Mouse (Mus musculus): ENCODE data around the gene Exoc7. TPM values are rescaled to one million over a fixed set of nuclear protein-coding genes. Genes with fewer than 3 reads are reported as not detected.

Gene Exoc7
- polyA plus RNA-seq, 1 experiment from 2014 or later: 56.8 TPM

- ATAC-seq (ENCODE audit: insufficient read depth, low FRiP score): no peak
- H3K36me3 ChIP-seq (ENCODE audit: control insufficient read depth, insufficient read depth, low read length): peaks cover 24% of the 10 kb centered on the region
- H3K9ac ChIP-seq (ENCODE audit: low read length): peak overlapping the region; percentile 47
- H3K27me3 ChIP-seq (ENCODE audit: control insufficient read depth, insufficient read depth, low read length): peaks cover 5% of the 10 kb centered on the region
- H3K4me2 ChIP-seq (ENCODE audit: low read depth, low read length): no peak overlapping the region
- no peaks in the 10 kb centered on the region for H3K9me3 ChIP-seq (replicated peaks; ENCODE audit: control insufficient read depth, low read length)
- no peak overlapping the region for H3K27ac ChIP-seq (ENCODE audit: low read length)
- WGBS: 45% methylated on average over 12 of the region's 12 CpGs
- peaks cover 4% of the 10 kb centered on the region; the same call in 1 of the 2 replicates for H3K4me1 ChIP-seq (ENCODE audit: control insufficient read depth, insufficient read depth, low read length)
- H3K4me3 ChIP-seq (replicated peaks; ENCODE audit: low read length): no peak overlapping the region
Observed at GRCm38 (mm10) chr11:116241744-116242235, 65.2 kb downstream of the Exoc7 start.

GRCm38 (mm10) chr11:116239797-116240196 is 67.2 kb downstream of the Exoc7 start:
- H3K4me3 ChIP-seq (replicated peaks; ENCODE audit: low read length): no peak overlapping the region
- 54% methylated on average over 7 of the region's 7 CpGs for WGBS
- no peak overlapping the region for H3K9ac ChIP-seq (ENCODE audit: low read length)
- no peak overlapping the region for H3K4me2 ChIP-seq (ENCODE audit: low read depth, low read length)
- peaks cover 9% of the 10 kb centered on the region; the same call in 1 of the 2 replicates for H3K36me3 ChIP-seq (ENCODE audit: control insufficient read depth, insufficient read depth, low read length)
- no peaks in the 10 kb centered on the region for H3K9me3 ChIP-seq (replicated peaks; ENCODE audit: control insufficient read depth, low read length)
- peaks cover 5% of the 10 kb centered on the region for H3K27me3 ChIP-seq (ENCODE audit: control insufficient read depth, insufficient read depth, low read length)
- no peak for ATAC-seq (ENCODE audit: insufficient read depth, low FRiP score)
- H3K4me1 ChIP-seq (ENCODE audit: control insufficient read depth, insufficient read depth, low read length): peaks cover 4% of the 10 kb centered on the region; the same call in 1 of the 2 replicates
- H3K27ac ChIP-seq (ENCODE audit: low read length): no peak overlapping the region

Other genes with a start within 250 kb of the Exoc7 start
- gene Unc13d, start 229.3 kb downstream of the Exoc7 start, polyA plus RNA-seq (2015; fragmentation: Nextera tagmentation; extraction: Ambion mirVana): 8.3 and 9.9 TPM in 2 replicates
- gene Wbp2, start 220.2 kb downstream of the Exoc7 start, polyA plus RNA-seq (2015; fragmentation: Nextera tagmentation; extraction: Ambion mirVana): 81.8 and 98.6 TPM in 2 replicates
- gene Trim47, start 180.0 kb downstream of the Exoc7 start, polyA plus RNA-seq (2015; fragmentation: Nextera tagmentation; extraction: Ambion mirVana): 22.7 and 23.1 TPM in 2 replicates
- 6.2 and 8.0 TPM in 2 replicates for gene Trim65, start 176.1 kb downstream of the Exoc7 start, polyA plus RNA-seq (2015; fragmentation: Nextera tagmentation; extraction: Ambion mirVana)
- gene Mrpl38, start 168.4 kb downstream of the Exoc7 start, polyA plus RNA-seq (2015; fragmentation: Nextera tagmentation; extraction: Ambion mirVana): 83.5 and 87.0 TPM in 2 replicates
- 28.0 and 31.4 TPM in 2 replicates for gene Fbf1, start 139.1 kb downstream of the Exoc7 start, polyA plus RNA-seq (2015; fragmentation: Nextera tagmentation; extraction: Ambion mirVana)
- gene Ten1, start 108.4 kb downstream of the Exoc7 start, polyA plus RNA-seq (2015; fragmentation: Nextera tagmentation; extraction: Ambion mirVana): 74.7 and 78.2 TPM in 2 replicates
- gene Acox1, start 108.2 kb downstream of the Exoc7 start, polyA plus RNA-seq (2015; fragmentation: Nextera tagmentation; extraction: Ambion mirVana): 50.8 and 61.0 TPM in 2 replicates
- 19.2 and 23.5 TPM in 2 replicates for gene Evpl, start 69.2 kb downstream of the Exoc7 start, polyA plus RNA-seq (2015; fragmentation: Nextera tagmentation; extraction: Ambion mirVana)
- gene Srp68, start 33.0 kb downstream of the Exoc7 start, polyA plus RNA-seq (2015; fragmentation: Nextera tagmentation; extraction: Ambion mirVana): 85.5 and 89.4 TPM in 2 replicates
- gene Galr2, start 26.3 kb downstream of the Exoc7 start, polyA plus RNA-seq (2015; fragmentation: Nextera tagmentation; extraction: Ambion mirVana): 0.26 and 0.45 TPM in 2 replicates
- 0.39 and 0.41 TPM in 2 replicates for gene Foxj1, start 28.2 kb upstream of the Exoc7 start, polyA plus RNA-seq (2015; fragmentation: Nextera tagmentation; extraction: Ambion mirVana)
- gene Rnf157, start 105.8 kb upstream of the Exoc7 start, polyA plus RNA-seq (2015; fragmentation: Nextera tagmentation; extraction: Ambion mirVana): 5.2 TPM in 2 replicates
- 30.2 and 34.8 TPM in 2 replicates for gene Ubald2, start 126.9 kb upstream of the Exoc7 start, polyA plus RNA-seq (2015; fragmentation: Nextera tagmentation; extraction: Ambion mirVana)
- gene Qrich2, start 159.0 kb upstream of the Exoc7 start, polyA plus RNA-seq (2015; fragmentation: Nextera tagmentation; extraction: Ambion mirVana): 0.20 and 0.53 TPM in 2 replicates
- gene Prpsap1, start 187.0 kb upstream of the Exoc7 start, polyA plus RNA-seq (2015; fragmentation: Nextera tagmentation; extraction: Ambion mirVana): 190 and 195 TPM in 2 replicates
- gene Sphk1, start 223.7 kb upstream of the Exoc7 start, polyA plus RNA-seq (2015; fragmentation: Nextera tagmentation; extraction: Ambion mirVana): 12.4 and 15.3 TPM in 2 replicates